Mouse (Mus musculus) midbrain, embryonic 16.5 days (tissue): ENCODE data around the gene Arhgap11a. TPM values are rescaled to one million over a fixed set of nuclear protein-coding genes. Genes with fewer than 3 reads are reported as not detected.

Source experiments
- ATAC-seq: fragments of 200-750 bp; cut with Nextera tagmentation; 2 replicates; pipeline ENCODE4 v1.8.0; 2017; ENCODE audit warnings: moderate TSS enrichment
- H3K27ac ChIP-seq: fragments of 300-500 bp; sonication (generic); 2 replicates; pipeline ENCODE4 v1.5.1; 2014; ENCODE audit warnings: mild to moderate bottlenecking, low read length, mixed read lengths
- H3K27me3 ChIP-seq: fragments of 300-500 bp; sonication (generic); 2 replicates; pipeline ENCODE4 v1.6.1; 2014; ENCODE audit warnings: low read depth, low read length, mixed read lengths; ENCODE audit not compliant: control insufficient read depth, insufficient read depth
- H3K36me3 ChIP-seq: fragments of 300-500 bp; sonication (generic); 2 replicates; pipeline ENCODE4 v1.6.1; 2014; ENCODE audit warnings: mild to moderate bottlenecking, low read length, moderate library complexity, mixed read lengths; ENCODE audit not compliant: control insufficient read depth, insufficient read depth
- H3K4me1 ChIP-seq: fragments of 300-500 bp; sonication (generic); 2 replicates; pipeline ENCODE4 v1.6.1; 2014; ENCODE audit warnings: mild to moderate bottlenecking, low read length, mixed read lengths; ENCODE audit not compliant: control insufficient read depth, insufficient read depth
- H3K4me2 ChIP-seq: fragments of 300-500 bp; sonication (generic); 2 replicates; pipeline ENCODE4 v1.6.1; 2014; ENCODE audit warnings: mild to moderate bottlenecking, low read length, mixed read lengths
- H3K4me3 ChIP-seq: fragments of 300-500 bp; sonication (generic); 2 replicates; pipeline ENCODE4 v1.5.1; 2014; ENCODE audit warnings: low read depth, mild to moderate bottlenecking, low read length, moderate library complexity, mixed read lengths
- H3K9ac ChIP-seq: fragments of 300-500 bp; sonication (generic); 2 replicates; pipeline ENCODE4 v1.6.1; 2014; ENCODE audit warnings: low read depth, low read length, mixed read lengths
- H3K9me3 ChIP-seq: fragments of 300-500 bp; sonication (generic); replicated peaks from 2 replicates; pipeline ENCODE4 v1.6.1; 2014; ENCODE audit warnings: mild to moderate bottlenecking, low read length, mixed read lengths; ENCODE audit not compliant: control insufficient read depth, poor library complexity, severe bottlenecking
- WGBS: fragments of 180-500 bp; shearing (Covaris S2); extraction: QIAGEN DNeasy Blood & Tissue Kit; methylation state at CpG from one replicate; pipeline ENCODE4 v1.1.7; 2014; 5-methylcytosine and 5-hydroxymethylcytosine counted together
- polyA plus RNA-seq: library from polyadenylated mRNA; unstranded; fragments of >200 nt; fragmentation: Nextera tagmentation; extraction: Ambion mirVana; gene quantifications from 2 replicates; pipeline ENCODE4 v1.2.1, GENCODE M21; 2015

Gene Arhgap11a
- polyA plus RNA-seq, 1 experiment from 2014 or later, result 4.0 TPM

DNA sequence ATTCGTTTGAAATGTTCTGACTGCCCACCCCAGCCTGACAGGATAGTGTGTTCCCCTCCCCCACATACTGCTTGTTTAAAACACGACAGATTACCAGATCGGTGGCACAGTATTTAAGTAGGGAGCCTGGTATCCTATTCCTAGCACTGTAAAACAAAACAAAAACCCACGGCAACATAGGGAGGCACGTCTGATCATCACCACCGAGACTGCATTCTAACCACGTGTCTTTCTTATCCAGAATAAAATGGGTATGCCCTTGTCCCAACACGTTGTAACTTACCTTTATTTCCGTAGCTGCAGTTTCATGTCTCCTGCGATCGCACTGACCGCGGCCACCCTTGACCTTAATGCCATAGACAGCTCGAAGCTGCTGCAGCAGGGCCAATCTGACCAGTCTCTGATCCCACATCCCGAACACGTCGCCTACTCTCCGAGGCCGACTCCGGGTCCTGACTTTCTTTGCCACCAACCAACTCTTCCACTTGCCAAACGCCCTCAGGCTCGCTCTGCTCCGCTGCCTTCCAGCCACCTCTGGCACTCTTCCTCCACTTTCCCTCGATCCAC lies 700 bp downstream of the Arhgap11a start:
- Histone ChIP-seq H3K27ac (no peak overlapping the region), H3K4me1 (peaks cover 12% of the 10 kb centered on the region), H3K4me2 (peak overlapping the region; percentile 96), H3K9ac (peak overlapping the region; percentile 63), H3K27me3 (no peaks in the 10 kb centered on the region), H3K4me3 (peak overlapping the region; percentile 69), H3K36me3 (no peaks in the 10 kb centered on the region), H3K9me3 (no peaks in the 10 kb centered on the region)
- peak; percentile 13 for ATAC-seq
- WGBS, result under 1% methylated on average over 24 of the region's 24 CpGs

- H3K4me1 ChIP-seq, result peaks cover 12% of the 10 kb centered on the region
- no peak overlapping the region for H3K9ac ChIP-seq
- no peak overlapping the region for H3K4me3 ChIP-seq
- 86% methylated on average over 4 of the region's 4 CpGs for WGBS
- H3K9me3 ChIP-seq, result no peaks in the 10 kb centered on the region
- H3K27ac ChIP-seq, result no peak overlapping the region
- H3K4me2 ChIP-seq, result no peak overlapping the region
- no peaks in the 10 kb centered on the region for H3K36me3 ChIP-seq
- H3K27me3 ChIP-seq, result no peaks in the 10 kb centered on the region
- no peak for ATAC-seq
Measured at GRCm38 (mm10) chr2:113845081-113845480, 3.4 kb downstream of the Arhgap11a start.

GRCm38 (mm10) chr2:113841656-113842437 lies 6.6 kb downstream of the Arhgap11a start:
- Histone ChIP-seq H3K4me3 (no peak overlapping the region), H3K36me3 (no peaks in the 10 kb centered on the region), H3K27me3 (no peaks in the 10 kb centered on the region), H3K4me1 (no peaks in the 10 kb centered on the region), H3K4me2 (no peak overlapping the region), H3K9me3 (no peaks in the 10 kb centered on the region), H3K27ac (no peak overlapping the region), H3K9ac (no peak overlapping the region)
- 93% methylated on average over 4 of the region's 4 CpGs for WGBS
- ATAC-seq, result no peak

GRCm38 (mm10) chr2:113839488-113839887 lies 9.0 kb downstream of the Arhgap11a start:
- Histone ChIP-seq H3K4me2 (no peak overlapping the region), H3K36me3 (no peaks in the 10 kb centered on the region), H3K9ac (no peak overlapping the region), H3K27me3 (no peaks in the 10 kb centered on the region), H3K9me3 (no peaks in the 10 kb centered on the region), H3K4me3 (no peak overlapping the region), H3K27ac (no peak overlapping the region), H3K4me1 (no peaks in the 10 kb centered on the region)
- WGBS, result 90% methylated on average over 4 of the region's 4 CpGs
- no peak for ATAC-seq

DNA sequence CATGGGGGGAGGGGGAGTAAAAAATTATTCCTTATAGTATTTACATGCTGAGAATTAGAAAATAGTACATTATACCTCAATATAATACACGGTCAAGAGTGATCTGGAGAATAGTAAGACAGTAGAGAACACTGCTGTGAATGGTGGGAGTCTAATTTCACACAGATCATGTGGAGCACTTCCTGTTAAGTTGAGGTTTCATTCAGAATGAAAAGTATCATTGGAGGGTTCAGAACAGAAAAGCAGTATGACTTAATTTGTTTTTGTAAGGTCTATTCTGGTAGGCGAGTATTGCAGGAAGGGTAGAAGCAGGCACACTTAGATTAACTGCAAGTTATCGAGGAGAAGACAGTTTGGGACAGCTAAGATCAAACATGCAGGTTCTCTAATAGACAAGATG lies 13.2 kb downstream of the Arhgap11a start:
- WGBS, result 88% methylated on average over 3 of the region's 3 CpGs

DNA sequence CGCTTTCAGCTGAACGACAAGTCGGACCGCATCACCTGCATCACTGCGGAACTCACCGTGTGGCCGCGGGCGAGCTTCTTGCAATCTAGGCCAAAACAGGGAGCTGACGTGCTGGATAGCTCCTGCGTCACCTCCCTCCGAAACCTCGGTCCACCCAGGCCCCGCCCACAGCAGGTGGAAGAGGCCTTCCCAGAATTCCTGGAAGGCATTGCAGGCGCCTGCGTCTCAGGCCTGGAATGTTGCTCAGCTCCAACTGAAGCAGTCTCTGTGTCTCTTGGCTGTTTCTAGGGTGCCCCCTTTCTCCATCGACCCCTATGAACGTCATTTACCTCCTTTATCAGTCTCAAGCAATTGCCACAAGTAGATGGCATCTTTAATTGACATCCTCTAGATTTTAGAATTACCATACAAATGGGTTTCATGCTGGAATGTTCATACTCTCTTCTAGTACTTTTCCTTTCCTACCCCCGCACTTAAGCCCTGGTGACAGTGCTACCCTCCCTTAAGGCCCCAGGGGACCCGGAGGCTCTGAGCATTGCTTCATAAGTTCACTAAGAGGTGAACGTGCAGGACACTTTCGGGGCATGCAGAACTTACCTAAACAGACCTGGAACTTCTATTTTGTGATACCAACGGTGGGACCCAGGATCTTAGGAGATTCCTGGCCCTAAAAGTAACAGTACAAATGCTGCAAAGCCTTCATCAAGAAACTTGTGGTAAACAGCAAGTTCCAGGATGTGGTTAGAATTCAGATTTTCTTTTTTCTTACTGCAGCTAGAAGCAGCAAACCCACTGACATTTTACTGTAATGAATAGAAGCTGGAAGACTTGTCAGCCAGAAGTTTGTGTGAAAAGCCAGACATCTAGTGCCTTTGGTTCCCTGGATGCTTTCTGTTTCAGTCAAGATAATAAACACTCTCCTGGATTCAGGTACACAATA lies 19.2 kb downstream of the Arhgap11a start, which contains the start of gene Scg5:
Gene Scg5 (minus strand): TSS at position 179 of the 940 bp plus-strand sequence.
- Histone ChIP-seq H3K36me3 (no peaks in the 10 kb centered on the region), H3K4me3 (peak within 1 kb of the TSS; percentile 51), H3K9ac (peak within 1 kb of the TSS; percentile 76), H3K27ac (peak within 1 kb of the TSS; percentile 96), H3K27me3 (no peaks in the 10 kb centered on the region), H3K4me1 (peaks cover 37% of the 10 kb centered on the region), H3K9me3 (no peaks in the 10 kb centered on the region), H3K4me2 (peak within 1 kb of the TSS; percentile 75)
- ATAC-seq, result peak; percentile 98
- 9% methylated on average over 23 of the region's 23 CpGs for WGBS

More for the DNA sequence above, 13.2 kb downstream of the Arhgap11a start:
- Histone ChIP-seq H3K4me1 (no peaks in the 10 kb centered on the region), H3K27ac (no peak overlapping the region), H3K27me3 (no peaks in the 10 kb centered on the region), H3K9me3 (no peaks in the 10 kb centered on the region), H3K9ac (no peak overlapping the region), H3K4me3 (no peak overlapping the region), H3K36me3 (no peaks in the 10 kb centered on the region), H3K4me2 (no peak overlapping the region)
- no peak for ATAC-seq

DNA sequence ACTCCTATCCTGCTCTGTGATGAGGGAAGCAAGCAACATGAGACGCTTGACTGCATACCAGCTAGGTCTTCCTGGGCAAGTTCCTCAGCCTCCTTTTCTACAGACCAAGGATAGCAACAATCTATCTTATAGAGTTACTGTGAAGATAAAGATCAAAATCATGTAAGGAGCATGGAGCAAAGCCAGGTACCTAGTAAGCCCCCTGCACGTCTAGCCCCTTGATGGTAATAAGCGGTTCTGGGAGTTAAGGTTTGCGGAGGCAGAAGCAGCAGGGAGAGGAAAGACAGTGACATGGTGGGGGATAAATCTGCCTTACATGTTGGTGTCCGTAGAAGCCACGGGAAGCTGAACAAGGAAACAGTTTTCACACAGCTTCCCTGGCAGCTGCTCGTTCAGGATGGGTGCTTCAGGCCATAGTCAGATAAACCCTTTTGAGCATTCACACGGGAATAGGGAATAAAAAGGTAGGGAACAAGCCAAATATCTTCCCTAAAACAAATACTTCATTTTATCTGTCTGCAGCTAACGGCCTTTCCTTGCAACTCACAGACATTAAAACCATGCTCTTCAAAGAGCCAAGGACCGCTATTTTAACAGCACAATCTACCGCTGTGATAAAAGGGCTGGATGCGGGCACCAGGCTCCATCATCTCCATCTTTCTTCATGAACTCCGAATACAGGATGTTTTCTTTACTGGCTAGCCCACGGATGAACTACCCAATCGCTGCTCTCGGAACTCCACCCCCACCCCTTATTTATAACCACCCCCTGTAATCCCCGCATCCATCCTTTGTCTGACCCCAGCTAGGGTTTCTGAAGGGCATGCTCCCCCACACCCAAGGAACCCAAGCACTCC lies 20.1 kb downstream of the Arhgap11a start:
- peak; percentile 95 for ATAC-seq
- H3K27ac ChIP-seq, result peak overlapping the region; percentile 96
- WGBS, result 3% methylated on average over 17 of the region's 17 CpGs

DNA sequence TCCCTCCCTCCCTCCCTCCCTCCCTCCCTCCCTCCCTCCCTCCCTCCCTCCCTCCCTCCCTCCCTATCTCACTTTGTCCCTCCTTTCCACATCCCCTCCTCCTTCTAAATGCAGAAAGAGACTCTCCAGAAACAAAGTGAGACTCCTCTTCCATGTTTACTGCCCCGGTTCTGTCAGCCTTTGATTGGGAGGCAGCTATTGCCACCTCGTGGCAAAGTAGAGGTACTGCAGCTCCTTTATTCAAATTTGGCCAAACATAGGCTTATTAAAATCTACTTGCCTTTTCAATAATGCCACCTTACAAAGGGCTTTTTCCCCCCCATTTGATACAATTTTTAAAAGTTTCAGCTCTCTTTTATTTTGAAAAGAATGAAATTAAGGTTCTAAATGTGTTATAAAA lies 24.6 kb downstream of the Arhgap11a start:
- Histone ChIP-seq H3K27me3 (no peaks in the 10 kb centered on the region), H3K27ac (no peak overlapping the region), H3K9me3 (no peaks in the 10 kb centered on the region), H3K4me3 (no peak overlapping the region), H3K9ac (no peak overlapping the region), H3K4me1 (peaks cover 31% of the 10 kb centered on the region), H3K36me3 (peaks cover 8% of the 10 kb centered on the region; the same call in 1 of the 2 replicates), H3K4me2 (no peak overlapping the region)
- ATAC-seq, result no peak
- 2% methylated on average over 2 of the region's 2 CpGs for WGBS

More for the DNA sequence above, 20.1 kb downstream of the Arhgap11a start:
- Histone ChIP-seq H3K4me3 (peak overlapping the region; percentile 51), H3K9me3 (no peaks in the 10 kb centered on the region), H3K27me3 (no peaks in the 10 kb centered on the region), H3K36me3 (no peaks in the 10 kb centered on the region), H3K4me2 (peak overlapping the region; percentile 75), H3K9ac (peak overlapping the region; percentile 76), H3K4me1 (peaks cover 37% of the 10 kb centered on the region)
